Mouse (Mus musculus): ENCODE results near the gene Txn1.
A peak's percentile ranks its signal among the peaks of the same experiment; 100 is the strongest.

Gene Txn1

GRCm38 (mm10) chr4:57956029-57956960, at the start of gene Txn1:
Txn1 (minus strand) TSS chr4:57956411.
- peak; percentile 98 to 99 for DNase-seq

- peak in 1 of 2 experiments; percentile 7 for DNase-seq
Measured at GRCm38 (mm10) chr4:58003501-58003900, 47.3 kb upstream of the Txn1 start.

- no peak for DNase-seq
Measured at GRCm38 (mm10) chr4:57991425-57991824, 35.2 kb upstream of the Txn1 start.

GRCm38 (mm10) chr4:57974400-57975117, 18.3 kb upstream of the Txn1 start:
- no peak for DNase-seq

- no peak for DNase-seq
Measured at GRCm38 (mm10) chr4:57973592-57974268, 17.5 kb upstream of the Txn1 start.

GRCm38 (mm10) chr4:57970285-57970684, 14.1 kb upstream of the Txn1 start:
- DNase-seq: no peak

- DNase-seq: no peak
Measured at GRCm38 (mm10) chr4:57967195-57967594, 11.0 kb upstream of the Txn1 start.

- peak; percentile 41 to 49 for DNase-seq
Measured at GRCm38 (mm10) chr4:57965516-57965915, 9.3 kb upstream of the Txn1 start.

GRCm38 (mm10) chr4:57964143-57964542, 7.9 kb upstream of the Txn1 start:
- DNase-seq: no peak

- no peak for DNase-seq
Measured at GRCm38 (mm10) chr4:57959056-57959455, 2.8 kb upstream of the Txn1 start.

- no peak for DNase-seq
Measured at GRCm38 (mm10) chr4:57958098-57958497, 1.9 kb upstream of the Txn1 start.

- DNase-seq: no peak
Measured at GRCm38 (mm10) chr4:57957200-57958085, 1.2 kb upstream of the Txn1 start.

GRCm38 (mm10) chr4:57955544-57955958, 660 bp downstream of the Txn1 start:
- peak; percentile 81 to 86 for DNase-seq

- no peak for DNase-seq
Measured at GRCm38 (mm10) chr4:57954991-57955390, 1.2 kb downstream of the Txn1 start.

- DNase-seq: peak in 1 of 2 experiments; percentile 31
Measured at GRCm38 (mm10) chr4:57954580-57954979, 1.6 kb downstream of the Txn1 start.

- peak; percentile 56 to 72 for DNase-seq
Measured at GRCm38 (mm10) chr4:57953796-57954195, 2.4 kb downstream of the Txn1 start.

- peak in 1 of 2 experiments; percentile 25 for DNase-seq
Measured at GRCm38 (mm10) chr4:57952891-57953290, 3.3 kb downstream of the Txn1 start.

GRCm38 (mm10) chr4:57952416-57952815, 3.8 kb downstream of the Txn1 start:
- DNase-seq: peak; percentile 63 to 74

GRCm38 (mm10) chr4:57949866-57950265, 6.3 kb downstream of the Txn1 start:
- DNase-seq: peak; percentile 65 to 73

- peak; percentile 42 to 57 for DNase-seq
Measured at GRCm38 (mm10) chr4:57947476-57947875, 8.7 kb downstream of the Txn1 start.

GRCm38 (mm10) chr4:57947036-57947435, 9.2 kb downstream of the Txn1 start:
- no peak for DNase-seq

- DNase-seq: no peak
Measured at GRCm38 (mm10) chr4:57942892-57943291, 13.3 kb downstream of the Txn1 start.

All from kidney, postnatal 36 days (tissue).